Mouse (Mus musculus): ENCODE results near the gene Prdx5. TPM values are rescaled to one million over a fixed set of nuclear protein-coding genes. Genes with fewer than 3 reads are reported as not detected.
A peak's percentile ranks its signal among the peaks of the same experiment; 100 is the strongest.
"Not testable (repeated sequence)": the region's sequence is repeated elsewhere in the genome, so short reads cannot be mapped to it uniquely, and the experiment has no call there.

The Prdx5 gene
- total RNA-seq, 2 experiments from 2014 or later: 693 to 776 TPM

- DNase-seq: peak in 1 of 2 experiments; percentile 44
- intact Hi-C loops (cut with DNase I): loop anchor here (10.0 kb wide), 1 partner anchor 274 kb away; no protein-coding TSS in a partner anchor
Measured at GRCm38 (mm10) chr19:6920741-6921636, 11.1 kb upstream of the Prdx5 start.

- no peak for DNase-seq
- intact Hi-C loops (cut with DNase I): loop anchor here (10.0 kb wide), 1 partner anchor 275 kb away; no protein-coding TSS in a partner anchor
Measured at GRCm38 (mm10) chr19:6919876-6920740, 10.2 kb upstream of the Prdx5 start.

- intact Hi-C loops (cut with DNase I): no loop called here
- no peak for DNase-seq
Measured at GRCm38 (mm10) chr19:6919431-6919830, 9.5 kb upstream of the Prdx5 start.

GRCm38 (mm10) chr19:6918321-6918720 is 8.4 kb upstream of the Prdx5 start:
- intact Hi-C loops (cut with DNase I): no loop called here
- no peak for DNase-seq

GRCm38 (mm10) chr19:6916496-6916895 is 6.6 kb upstream of the Prdx5 start:
- intact Hi-C loops (cut with DNase I): no loop called here
- no peak for DNase-seq

GRCm38 (mm10) chr19:6915276-6915675 is 5.4 kb upstream of the Prdx5 start:
- DNase-seq: no peak
- intact Hi-C loops (cut with DNase I): no loop called here

GRCm38 (mm10) chr19:6914540-6914939 is 4.6 kb upstream of the Prdx5 start:
- intact Hi-C loops (cut with DNase I): no loop called here

GRCm38 (mm10) chr19:6913991-6914390 is 4.1 kb upstream of the Prdx5 start:
- intact Hi-C loops (cut with DNase I): no loop called here
- DNase-seq: no peak

More at GRCm38 (mm10) chr19:6914540-6914939, 4.6 kb upstream of the Prdx5 start:
- no peak for DNase-seq

- DNase-seq: no peak
- intact Hi-C loops (cut with DNase I): no loop called here
Measured at GRCm38 (mm10) chr19:6913036-6913435, 3.1 kb upstream of the Prdx5 start.

GRCm38 (mm10) chr19:6912205-6912970 is 2.5 kb upstream of the Prdx5 start:
- no peak for DNase-seq
- intact Hi-C loops (cut with DNase I): no loop called here

GRCm38 (mm10) chr19:6911101-6912074 is 1.5 kb upstream of the Prdx5 start:
- intact Hi-C loops (cut with DNase I): no loop called here
- no peak for DNase-seq

GRCm38 (mm10) chr19:6910306-6910705 is 400 bp upstream of the Prdx5 start:
- DNase-seq: peak in 1 of 2 experiments; percentile 45
- intact Hi-C loops (cut with DNase I): not testable (repeated sequence)

GRCm38 (mm10) chr19:6909021-6909420 is 885 bp downstream of the Prdx5 start:
- intact Hi-C loops (cut with DNase I): loop anchor here (2.0 kb wide), 2 partner anchors 38 to 68 kb away; partner anchors contain the start of gene Rps6ka4
- DNase-seq: no peak

- no peak for DNase-seq
- intact Hi-C loops (cut with DNase I): loop anchor here (2.0 kb wide), 2 partner anchors 37 to 67 kb away; partner anchors contain the start of gene Rps6ka4
Measured at GRCm38 (mm10) chr19:6907811-6908540, 1.9 kb downstream of the Prdx5 start.

- no peak for DNase-seq
- intact Hi-C loops (cut with DNase I): no loop called here
Measured at GRCm38 (mm10) chr19:6907094-6907493, 2.8 kb downstream of the Prdx5 start.

GRCm38 (mm10) chr19:6906199-6906598 is 3.7 kb downstream of the Prdx5 start:
- intact Hi-C loops (cut with DNase I): no loop called here
- DNase-seq: no peak

GRCm38 (mm10) chr19:6905498-6906159 is 4.3 kb downstream of the Prdx5 start:
- DNase-seq: no peak
- intact Hi-C loops (cut with DNase I): no loop called here

GRCm38 (mm10) chr19:6904846-6905245 is 5.1 kb downstream of the Prdx5 start:
- intact Hi-C loops (cut with DNase I): no loop called here
- no peak for DNase-seq

Measured in heart, postnatal 36 days (tissue).